Mouse (Mus musculus) liver, embryonic 14 days (tissue): Measurements from ENCODE around the gene Pi16. TPM values are rescaled to one million over a fixed set of nuclear protein-coding genes. Genes with fewer than 3 reads are reported as not detected.

Experiments used
- polyA plus RNA-seq: library from polyadenylated mRNA; depleted of rRNA; stranded (reverse); fragments of >200 nt; gene quantifications from 2 replicates; pipeline ENCODE4 v1.2.3, GENCODE M21; 2012; rRNA removed

Gene Pi16
- 0.72 and 0.88 TPM in 2 replicates for polyA plus RNA-seq

GRCm38 (mm10) chr17:29317380-29317779 lies at the start of gene Pi16:
Gene Pi16 (plus strand): TSS chr17:29317680.

GRCm38 (mm10) chr17:29268682-29269348 lies 48.7 kb upstream of the Pi16 start, which contains the start of gene BC004004:
Gene BC004004 (plus strand): TSS chr17:29268788.

DNA sequence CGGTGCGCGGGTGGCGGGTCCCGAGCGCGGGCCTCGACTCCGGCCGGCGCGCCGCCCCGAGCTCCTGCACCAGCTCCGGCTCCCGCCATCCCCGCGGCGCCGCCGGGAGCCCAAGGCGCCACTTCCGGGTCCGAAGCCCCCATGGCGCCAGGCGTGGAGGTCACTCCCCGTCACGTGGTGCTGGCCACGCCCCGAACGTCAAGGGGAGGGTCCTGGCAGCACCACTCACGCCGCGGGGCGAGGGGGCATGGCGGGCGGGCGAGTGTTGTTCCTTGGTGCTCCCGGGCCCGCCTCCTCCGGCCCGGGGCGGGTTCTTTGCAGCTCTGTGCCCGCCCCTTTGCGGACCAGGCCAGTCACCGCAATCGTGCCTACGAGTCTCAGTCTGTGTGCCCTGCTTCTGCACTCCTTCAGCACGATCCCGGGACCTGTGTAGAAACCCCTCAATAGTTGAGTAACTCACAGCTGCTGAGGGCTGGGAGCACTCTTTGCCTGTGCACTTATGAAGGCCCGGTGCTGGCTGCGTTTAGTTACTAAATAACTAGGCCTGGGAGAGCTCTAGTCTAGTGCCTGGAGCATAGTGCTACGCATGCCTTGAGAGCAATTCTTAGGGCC lies 30.3 kb downstream of the Pi16 start, which contains the start of gene Mtch1:
Gene Mtch1 (minus strand): TSS at position 290 of the 612 bp plus-strand sequence.

GRCm38 (mm10) chr17:29360761-29361221 lies 43.3 kb downstream of the Pi16 start, which contains the start of gene Fgd2:
Gene Fgd2 (plus strand): TSS chr17:29360914.

Other genes with a start within 250 kb of the Pi16 start
- gene Cdkn1a, start 226.7 kb upstream of the Pi16 start, polyA plus RNA-seq = 3.1 and 3.2 TPM in 2 replicates
- 13.2 and 16.3 TPM in 2 replicates for gene Rab44, start 203.5 kb upstream of the Pi16 start, polyA plus RNA-seq
- 0.09 and 0.12 TPM in 2 replicates for gene Cpne5, start 79.5 kb upstream of the Pi16 start, polyA plus RNA-seq
- gene Ppil1, start 53.5 kb upstream of the Pi16 start, polyA plus RNA-seq = 47.6 and 52.1 TPM in 2 replicates
- 23.4 and 29.6 TPM in 2 replicates for gene BC004004, start 48.9 kb upstream of the Pi16 start, polyA plus RNA-seq
- 60.8 and 65.9 TPM in 2 replicates for gene Mtch1, start 30.3 kb downstream of the Pi16 start, polyA plus RNA-seq
- 6.7 and 8.7 TPM in 2 replicates for gene Fgd2, start 43.2 kb downstream of the Pi16 start, polyA plus RNA-seq
- 49.9 and 62.4 TPM in 2 replicates for gene Pim1, start 173.1 kb downstream of the Pi16 start, polyA plus RNA-seq
- gene Gm17657, start 232.0 kb downstream of the Pi16 start, polyA plus RNA-seq = not detected in 2 replicates
- 3.1 and 3.6 TPM in 2 replicates for gene Tbc1d22b, start 232.1 kb downstream of the Pi16 start, polyA plus RNA-seq
- gene Tmem217, start 234.7 kb downstream of the Pi16 start, polyA plus RNA-seq = 0.05 TPM in 1 of 2 replicates, not detected in the other